Mouse (Mus musculus): ENCODE measurements around the gene Ubap1l.

Gene Ubap1l

DNA sequence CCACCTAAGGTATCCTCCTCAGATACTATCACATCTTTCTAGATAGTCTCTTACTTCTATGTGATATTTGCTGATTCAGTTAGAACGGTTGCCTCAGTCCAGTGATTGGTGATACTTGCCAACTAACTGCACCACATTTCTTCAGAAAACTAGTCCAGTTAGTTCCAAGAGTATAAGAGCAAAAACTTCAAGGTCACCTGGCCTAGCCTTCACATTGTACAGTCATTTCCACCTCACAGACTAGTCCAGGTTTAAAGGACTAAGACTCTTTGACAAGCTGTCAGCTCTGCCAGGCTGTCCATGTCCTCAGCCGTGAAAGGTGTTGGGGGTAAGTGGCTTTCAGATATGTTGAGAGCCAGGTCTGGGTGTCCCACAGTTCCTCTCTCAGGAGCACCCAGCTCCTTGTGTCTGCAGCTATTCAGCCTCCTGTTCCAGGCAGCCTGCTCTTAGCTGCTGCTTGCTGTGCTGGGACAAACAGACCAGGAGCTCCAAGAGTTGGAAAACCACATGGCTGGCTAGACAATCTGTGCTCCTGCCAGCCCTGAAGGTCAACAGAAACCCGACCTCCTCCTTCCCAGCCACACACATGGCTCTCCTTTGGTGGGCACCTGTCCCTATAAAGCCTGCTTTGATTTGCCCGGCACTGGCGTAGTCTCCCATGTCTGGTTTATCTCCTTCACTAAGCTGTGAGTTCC is 13.8 kb downstream of the Ubap1l start:
- no peak for DNase-seq

DNA sequence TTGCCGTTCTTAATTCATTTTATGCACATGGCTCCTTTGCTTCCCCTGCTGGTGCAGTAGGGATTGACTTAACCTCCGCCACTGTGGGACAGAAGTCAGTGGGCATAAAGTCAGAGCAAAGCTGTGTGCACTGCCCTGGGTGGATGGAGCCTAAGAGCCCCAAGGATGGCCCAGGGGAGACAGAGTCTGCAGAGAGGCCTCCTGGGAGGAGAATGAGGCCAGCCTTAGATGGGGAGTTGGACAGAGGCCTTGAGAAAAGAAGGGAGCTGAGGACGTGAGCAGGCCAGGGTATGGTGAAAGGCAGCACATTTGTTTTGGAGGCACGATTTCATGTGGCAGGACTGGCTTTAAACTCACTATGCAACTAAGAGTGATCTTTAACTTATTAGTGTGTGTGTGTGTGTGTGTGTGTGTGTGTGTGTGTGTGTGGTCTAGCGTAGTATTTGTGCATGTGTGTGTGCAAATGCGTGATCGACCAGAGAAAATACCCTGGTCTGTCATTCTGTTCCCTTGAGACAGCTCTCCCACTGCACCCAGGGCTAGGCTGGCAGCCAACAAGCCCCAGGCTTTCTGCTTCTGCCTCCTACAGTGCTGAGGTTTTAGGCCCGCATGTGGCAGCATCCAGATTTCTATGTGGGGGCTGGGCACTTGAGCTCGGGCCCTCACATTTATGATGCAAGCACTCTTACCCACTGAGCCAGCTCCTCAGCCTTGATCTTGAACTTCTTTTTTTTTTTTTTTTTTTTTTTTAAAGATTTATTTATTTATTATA is 14.5 kb downstream of the Ubap1l start:
- peak in 1 of 2 experiments; percentile 56 for DNase-seq

DNA sequence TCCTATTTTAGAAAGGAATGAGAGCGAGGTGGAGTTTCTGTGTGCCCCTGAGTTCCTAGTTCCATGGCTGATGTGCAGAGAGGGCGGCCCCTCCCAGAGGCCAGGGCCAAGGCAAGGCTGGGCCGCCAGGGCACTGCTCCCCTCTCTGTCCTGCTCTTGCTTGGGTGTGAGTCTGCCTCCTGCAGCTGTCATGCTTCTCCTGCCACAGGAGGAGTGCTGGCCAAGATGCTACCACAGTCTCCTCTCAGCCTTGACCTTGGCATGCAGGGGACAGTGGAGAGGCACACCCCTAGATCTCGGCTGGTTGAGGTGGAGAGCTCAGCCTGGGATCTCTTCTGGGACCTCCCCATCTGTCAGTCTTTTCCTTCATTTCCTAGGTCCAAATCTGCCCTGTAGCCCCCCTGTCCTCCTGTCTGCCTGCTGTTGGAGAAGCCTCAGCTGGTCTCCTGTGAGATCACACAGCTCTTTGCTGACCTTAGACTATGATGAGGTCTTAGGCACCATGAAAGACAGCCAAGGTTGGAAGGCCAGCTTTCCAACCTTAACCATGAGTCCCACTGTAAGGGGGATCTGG is 20.3 kb downstream of the Ubap1l start:
- DNase-seq = no peak

DNA sequence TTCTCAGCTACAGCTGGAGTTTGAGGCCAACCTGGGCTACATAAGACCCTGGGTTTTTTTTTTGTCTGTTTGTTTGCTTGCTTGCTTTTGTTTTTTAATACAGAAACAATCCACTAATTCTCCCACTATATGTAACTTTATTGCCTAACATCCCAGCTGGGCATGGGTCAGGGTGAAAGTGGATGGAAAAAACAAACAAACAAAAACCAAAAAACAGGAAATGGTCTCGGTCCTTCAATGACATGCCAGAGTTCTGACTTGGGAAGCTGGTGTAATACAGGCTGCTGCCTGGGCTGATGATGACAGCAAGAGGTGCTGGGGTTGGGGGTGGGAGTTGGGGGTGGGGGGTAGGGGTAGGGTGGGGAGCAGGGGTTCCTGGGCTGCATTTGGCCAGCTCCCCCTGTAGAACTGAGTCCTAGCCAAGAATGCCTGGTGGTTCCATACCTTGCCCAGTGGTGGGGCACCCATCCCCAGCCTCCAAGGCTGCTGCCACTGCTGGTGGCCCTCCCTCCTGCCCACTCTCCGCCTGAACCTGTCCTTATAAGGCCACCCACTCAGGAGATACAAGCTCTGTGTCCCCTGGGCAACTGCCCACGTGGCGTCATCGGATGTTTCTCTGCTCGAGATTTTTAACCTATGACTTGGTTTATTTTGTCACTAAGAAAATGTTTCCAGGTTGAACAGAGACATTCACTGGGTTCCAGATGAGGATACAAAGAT is 21.4 kb downstream of the Ubap1l start:
- DNase-seq = no peak

DNA sequence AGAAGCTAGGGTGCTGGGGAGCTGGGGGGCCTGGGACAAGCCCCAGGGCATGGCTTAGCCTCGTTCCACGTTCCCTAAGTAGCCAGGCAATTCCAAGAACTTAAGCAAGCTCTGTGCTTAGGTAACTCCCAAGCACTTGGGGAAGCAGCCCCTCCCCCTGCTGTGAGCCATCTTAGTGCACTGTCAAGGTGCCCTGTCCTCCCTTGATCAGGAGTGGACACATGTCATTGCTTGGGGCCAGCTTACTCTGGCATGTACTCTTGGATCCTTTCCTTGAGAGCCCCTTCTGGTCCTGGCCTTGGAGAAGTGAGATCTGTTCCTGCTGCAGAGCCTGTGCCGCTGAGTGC is 21.9 kb downstream of the Ubap1l start:
- DNase-seq = no peak

DNA sequence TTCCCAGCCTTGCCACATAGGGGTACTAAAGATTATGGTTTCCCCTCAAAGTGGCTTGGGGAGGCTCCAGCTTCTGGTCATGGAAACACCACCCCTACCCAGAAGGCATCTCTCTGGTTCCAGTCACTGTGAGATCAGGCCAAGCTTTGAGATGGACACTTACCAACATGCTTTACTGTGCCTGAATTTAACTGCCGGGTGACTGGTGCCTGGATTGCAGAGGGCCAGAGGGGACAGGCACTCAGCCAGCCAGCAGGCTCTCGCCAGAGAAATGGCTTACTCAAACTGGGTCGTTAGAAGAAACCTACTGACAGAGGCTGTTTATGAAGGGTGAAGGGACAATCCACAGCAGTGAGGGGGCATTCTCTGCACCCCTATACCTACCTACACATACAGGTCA is 23.4 kb downstream of the Ubap1l start:
- peak; percentile 40 to 58 for DNase-seq

DNA sequence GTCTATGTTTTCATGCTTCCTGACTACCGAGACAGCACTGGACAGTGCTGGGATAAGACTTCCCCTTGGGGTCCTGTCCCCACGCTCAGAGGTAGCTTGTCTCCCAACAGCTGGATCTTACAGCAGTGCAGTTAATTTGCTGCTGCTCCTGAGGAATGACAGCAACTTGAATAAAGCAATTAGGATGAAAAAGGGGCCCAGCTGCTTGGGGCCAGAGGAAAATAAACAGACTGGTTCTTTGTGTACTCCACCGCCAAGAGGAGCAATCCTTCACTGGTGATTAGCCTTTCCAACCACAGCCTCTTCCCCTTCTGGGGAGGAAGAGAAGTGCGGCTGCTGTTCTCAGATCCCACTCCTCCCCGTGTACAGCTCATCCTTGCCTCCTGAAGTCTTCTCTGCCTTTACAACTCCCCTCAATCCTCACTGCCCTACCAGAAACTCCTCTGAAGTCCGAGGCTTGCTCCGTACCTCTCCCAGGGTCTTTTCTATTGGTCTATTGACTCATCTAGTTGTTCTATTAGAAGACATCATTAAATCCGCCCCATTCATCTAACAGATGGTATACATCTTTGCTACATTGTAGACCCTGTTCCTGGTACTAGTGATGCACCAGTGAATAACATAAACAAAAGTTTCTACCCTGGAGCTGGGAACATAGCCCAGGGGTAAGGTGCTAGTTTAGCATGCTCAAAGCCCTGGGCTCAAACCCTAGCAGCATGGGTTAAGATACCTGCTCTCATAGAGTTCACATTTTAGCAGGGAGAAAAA is 25.7 kb downstream of the Ubap1l start:
- DNase-seq = peak in 1 of 2 experiments; percentile 18

DNA sequence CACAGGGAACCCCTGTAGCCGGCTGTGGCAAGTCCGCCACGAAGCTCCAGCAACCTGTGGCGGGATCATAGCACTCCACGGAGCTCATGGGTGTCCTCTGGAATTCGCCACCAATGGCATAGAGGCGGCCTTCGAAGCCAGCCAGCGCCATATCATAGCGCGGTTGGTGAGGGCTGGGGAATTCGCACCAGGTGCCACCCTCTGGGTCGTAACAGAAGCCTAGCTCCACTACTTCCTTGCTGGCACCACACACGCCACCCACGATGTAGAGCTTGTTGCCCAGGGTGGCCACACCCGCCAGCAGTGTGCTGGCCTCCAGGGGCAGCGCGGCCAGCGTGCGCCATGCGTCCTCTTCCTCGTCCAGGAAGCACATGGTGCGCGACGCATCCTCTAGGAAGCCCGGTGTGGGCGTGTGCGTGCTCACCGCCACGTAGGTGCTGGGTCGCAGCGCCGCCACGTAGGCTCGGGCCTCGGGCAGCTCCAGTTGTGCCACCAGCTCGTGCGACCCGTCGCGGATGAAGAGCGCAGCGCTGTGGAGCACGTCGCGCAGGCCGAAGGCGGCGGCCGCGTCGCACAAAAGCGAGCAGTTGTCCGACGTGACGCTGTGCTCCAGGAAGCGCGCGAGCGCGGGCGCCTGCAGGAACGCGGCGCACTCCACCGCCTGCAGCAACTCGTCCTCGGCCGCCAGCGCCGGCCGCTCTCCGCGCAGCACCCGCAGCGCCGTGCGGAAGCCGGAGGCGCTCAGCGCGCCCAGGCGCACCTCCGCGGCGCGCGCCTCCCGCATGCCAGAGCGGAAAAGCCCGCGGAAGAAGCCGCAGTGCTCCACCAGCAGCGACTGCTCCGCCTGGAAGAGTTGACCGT is 30.1 kb downstream of the Ubap1l start:
- peak; percentile 8 to 48 for DNase-seq

DNA sequence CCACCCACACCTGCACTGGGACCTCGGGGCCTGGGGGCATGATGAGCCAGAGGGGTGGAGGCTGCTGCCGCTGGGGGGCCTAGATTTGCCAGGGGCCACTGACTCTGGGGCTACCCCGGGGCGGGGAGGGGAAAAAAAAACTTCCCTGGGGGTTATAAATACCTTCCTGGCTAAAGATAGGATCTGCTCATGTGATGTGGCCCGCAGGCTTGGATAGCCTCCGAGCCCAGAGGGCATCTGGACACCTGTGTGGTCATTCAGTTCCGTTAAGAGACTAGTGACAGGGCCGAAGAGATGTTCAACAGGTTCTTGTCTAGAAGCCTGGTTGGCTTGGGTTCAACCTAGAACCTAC is 30.7 kb downstream of the Ubap1l start, which contains the start of gene Kbtbd13:
Gene Kbtbd13 (minus strand): TSS at position 40 of the 352 bp plus-strand sequence.
- DNase-seq = peak in 1 of 2 experiments; percentile 41

DNA sequence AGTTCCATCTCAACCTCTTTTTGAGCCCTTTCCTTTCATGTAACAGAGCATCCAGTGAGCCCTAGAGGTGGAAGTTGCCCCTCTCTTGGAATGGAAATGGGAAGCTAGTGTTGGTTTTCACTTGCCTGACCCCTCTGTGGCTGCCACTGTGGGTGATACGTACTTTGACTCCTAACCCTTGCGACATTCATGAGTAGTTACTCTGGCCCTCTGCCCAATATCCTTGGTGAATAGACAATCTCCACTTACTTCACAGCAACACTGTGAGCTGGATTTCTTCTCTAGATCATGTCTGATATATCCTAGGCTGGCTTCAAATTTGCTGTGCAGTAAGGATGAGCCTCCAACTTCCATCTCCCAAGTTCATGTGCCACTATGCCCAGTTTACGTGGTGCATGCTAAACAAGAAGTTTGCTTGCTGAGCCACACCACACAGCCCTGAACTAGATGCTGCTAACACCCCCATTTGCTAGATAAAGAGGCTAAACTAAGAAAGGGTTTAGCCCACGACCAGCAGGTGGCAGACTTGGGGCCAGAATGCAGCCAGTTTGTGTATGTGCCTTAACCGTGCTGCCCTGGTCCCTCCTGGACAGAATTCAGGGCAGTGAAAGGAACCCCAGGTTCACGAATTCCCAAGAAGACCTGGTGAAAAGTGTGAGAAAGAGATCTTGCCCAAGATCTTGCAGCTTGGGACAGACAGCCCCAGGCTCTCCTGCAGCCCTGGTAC is 32.0 kb downstream of the Ubap1l start:
- DNase-seq = peak; percentile 77 to 84

DNA sequence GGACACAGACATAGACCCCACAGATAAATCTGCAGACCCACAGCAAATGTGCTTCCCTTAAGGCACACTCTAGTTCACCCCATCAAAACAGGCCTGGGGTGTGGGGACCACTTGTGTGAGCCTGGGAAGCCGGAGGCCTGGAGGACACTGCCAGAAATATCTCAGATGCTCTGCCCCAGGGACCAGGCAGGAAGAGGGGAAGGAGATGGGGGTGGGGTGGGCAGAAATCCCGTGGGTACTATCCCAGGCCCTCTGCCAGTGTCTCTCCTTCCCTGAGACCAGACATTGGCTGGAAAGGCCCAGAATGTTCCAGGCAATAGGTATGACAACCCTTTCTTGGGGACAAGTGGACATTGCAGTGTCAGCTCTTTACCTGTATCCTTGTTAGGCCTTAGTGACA is 32.8 kb downstream of the Ubap1l start:
- DNase-seq = no peak

DNA sequence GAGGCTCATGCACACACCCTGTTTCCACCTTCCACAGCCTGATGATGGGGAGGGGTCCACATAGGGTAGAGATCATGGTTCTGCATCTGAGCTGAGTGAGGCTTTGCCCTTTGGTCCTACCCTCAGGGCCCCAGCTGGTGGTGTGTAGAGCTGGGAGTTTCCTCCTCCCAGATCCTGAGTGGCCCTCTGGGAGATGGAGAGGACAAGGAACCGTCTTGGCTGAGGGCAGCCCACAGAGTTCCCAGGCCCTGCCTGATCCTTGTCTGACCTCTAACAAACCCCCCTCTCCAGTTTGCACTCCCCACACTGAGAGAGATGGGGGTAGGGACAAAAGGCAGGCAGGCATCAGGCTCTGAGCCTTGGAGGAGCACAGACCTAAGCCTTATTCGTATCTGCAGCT is 33.5 kb downstream of the Ubap1l start:
- no peak for DNase-seq

DNA sequence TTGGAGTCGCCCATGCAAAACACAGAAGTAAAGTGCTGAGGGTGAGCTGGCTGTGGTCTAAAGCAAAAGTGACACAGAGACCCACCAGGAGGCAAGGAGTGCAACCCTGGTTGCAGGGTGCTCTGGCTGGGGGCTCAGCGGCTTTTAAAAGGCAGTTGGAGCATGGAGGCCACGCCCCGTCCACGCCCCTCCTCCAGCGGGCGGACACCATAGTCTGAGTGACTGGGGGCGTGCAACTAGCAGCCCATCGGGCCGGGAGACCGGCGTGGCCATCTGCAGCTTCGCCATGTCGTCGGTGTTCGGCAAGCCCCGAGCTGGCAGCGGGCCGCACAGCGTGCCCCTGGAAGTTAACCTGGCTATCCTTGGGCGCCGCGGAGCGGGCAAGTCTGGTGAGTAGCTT is 37.4 kb downstream of the Ubap1l start, which contains the start of gene Rasl12:
Gene Rasl12 (plus strand): TSS at position 228 of the 400 bp plus-strand sequence.
- DNase-seq = peak; percentile 76 to 83

DNA sequence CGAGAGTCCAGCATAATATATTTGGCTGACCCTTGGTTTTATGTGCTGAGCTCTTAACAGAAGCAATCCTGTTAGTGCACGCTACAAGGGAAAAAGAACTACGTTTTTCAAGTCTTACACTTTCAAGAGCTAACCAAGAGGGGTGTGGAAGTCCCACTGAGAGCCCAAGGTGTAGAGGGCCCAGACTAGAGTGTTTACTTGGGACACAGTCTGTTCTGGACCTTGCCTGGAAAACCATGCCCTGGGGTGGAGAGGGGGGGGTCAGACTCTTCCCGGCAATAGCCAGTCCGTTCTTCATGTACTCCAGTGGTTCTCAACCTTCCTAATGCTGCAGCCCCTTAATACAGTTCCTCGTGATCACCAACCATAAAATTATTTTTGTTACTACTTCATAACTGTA is 39.1 kb downstream of the Ubap1l start:
- DNase-seq = no peak

DNA sequence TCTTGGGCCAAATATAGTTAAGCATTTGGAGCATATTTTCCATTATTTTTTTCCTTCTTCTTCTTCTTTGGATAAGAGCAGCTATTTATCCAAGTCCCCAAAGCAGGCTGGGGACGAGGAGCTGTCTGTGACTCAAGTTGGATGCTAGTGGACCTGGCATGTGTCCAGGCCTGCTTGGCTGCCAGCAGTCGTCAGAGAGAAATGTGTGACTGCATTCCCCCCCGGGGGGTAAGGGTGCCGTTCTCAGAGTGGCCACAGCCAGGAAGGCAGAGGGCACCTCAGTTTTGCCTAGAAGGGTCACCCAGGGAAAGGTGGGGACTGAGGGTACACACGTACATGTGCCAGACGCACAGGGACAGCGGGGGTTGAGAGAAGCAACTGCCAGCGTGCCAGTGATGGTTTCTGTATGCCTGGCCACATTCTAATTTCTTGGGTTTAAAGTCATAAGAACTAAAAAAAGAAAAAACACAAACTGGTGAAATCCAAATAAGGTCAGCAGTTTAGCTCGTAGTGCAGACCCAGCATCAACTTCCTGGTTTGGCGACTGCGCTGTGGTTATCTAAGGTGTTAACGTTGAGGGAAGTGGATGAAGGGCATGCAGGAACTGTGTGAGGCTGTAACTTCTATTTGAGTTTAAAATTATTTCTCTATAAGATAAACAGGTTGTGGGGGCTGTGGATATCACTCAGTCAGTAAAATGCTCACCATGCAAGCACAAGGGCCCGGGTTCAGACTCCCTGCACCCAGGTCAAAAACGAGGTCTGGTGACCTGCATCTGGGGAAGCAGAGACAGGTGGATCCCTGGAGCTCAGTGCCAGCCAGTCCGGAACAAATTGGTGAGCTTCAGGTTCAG is 43.7 kb downstream of the Ubap1l start:
- peak; percentile 88 to 91 for DNase-seq

DNA sequence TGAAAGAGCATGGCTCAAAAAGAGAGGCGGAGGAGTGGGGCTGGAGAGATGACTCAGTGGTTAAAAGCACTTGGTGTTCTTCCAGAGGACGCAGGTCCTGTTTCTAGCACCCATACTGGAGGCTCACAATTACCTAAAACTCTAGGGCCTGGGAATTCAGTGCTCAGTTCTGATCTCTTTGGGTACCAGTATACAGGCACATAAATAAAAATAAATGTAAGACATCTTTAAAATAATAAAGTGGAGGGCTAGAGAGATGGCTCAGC is 44.3 kb downstream of the Ubap1l start:
- DNase-seq = no peak

DNA sequence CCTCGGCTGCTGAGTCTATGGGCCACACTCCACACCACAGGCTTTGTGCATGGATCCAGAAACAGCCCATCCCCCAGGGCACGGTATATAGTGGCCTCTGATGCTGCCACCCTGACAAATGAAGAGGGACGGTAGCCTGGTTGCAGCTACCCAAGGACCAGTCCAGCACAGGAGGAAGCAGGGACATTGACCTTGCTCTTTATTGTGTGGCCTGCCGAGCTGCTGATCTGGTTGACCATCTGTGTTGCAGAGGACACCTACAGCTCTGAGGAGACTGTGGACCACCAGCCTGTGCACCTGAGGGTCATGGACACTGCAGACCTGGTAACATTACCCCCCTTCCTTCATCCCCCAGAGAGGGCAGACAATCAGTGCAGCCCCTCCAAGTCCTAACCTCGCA is 46.5 kb downstream of the Ubap1l start:
- DNase-seq = no peak

DNA sequence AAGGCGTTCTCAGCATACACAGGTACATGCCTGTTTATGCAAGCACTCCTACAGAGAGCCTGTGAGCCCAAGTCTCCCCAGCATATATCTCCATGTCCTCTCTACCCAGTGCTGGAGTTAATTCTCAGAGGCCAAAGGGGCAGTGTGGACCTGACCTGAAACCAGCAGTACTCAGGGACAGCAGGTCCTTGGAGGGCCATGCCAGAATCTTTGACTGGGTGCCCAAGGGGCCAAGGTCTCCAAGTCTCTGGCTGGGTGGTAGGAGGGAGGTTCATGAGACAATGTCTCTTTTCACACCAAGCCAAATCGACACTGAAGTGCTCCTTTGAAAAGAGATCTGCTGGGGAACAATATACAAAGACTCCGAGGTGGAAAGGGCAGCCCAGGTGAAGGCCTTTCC is 47.0 kb downstream of the Ubap1l start:
- DNase-seq = peak; percentile 56 to 89

DNA sequence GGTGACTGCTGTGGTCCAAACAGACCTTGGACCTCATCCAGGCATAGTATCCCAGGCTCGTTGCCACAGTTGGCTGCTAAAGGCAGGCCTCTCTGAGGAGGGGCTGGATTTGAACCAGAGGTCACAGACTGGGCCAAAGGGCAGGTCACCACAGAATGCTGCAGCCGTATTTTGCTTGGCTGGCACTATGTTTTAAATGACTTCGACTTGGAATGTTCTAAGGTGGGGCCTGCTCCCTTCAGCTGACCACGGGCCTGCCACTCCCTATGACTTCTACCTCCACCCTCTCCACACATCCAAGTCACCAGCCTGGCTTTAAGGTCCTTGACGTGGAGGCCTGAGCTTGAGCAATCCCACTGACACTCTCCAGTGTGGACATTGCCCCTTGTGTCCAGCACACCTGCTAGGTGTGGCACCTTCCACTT is 48.0 kb downstream of the Ubap1l start:
- peak; percentile 89 to 94 for DNase-seq

DNA sequence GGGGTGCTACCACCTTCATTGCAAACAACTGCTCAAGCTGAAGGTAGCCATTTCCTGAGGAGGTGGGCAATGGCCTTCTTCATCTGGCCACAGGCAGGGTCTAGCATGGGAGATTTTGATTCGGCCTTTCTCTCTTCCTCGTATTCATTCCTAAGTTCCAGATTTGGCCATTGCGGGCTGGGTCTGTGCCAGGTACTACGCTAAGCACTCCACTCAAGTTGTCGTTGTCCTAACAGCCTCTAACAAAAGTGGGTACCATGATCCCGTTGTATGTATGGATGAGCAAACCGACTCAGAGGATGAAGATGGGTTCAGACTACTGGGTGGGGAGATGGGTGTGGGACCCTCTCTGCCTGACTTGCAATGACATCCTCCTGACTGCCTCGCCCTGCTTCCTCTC is 49.5 kb downstream of the Ubap1l start:
- DNase-seq = no peak
